Mouse (Mus musculus) layer of hippocampus, adult 8-10 months (tissue): ENCODE results near the gene Rasip1. TPM values are rescaled to one million over a fixed set of nuclear protein-coding genes. Genes with fewer than 3 reads are reported as not detected.

Source experiments
- DNase-seq, 2 experiments: peaks; one replicate each; pipeline ENCODE4 v3.0.0; 2022; ENCODE audit warnings: low spot score in 2 of 2
- total RNA-seq, 4 experiments: library from RNA; stranded (reverse); gene quantifications; 2 replicates each; pipeline ENCODE4 v1.2.4; 2022

Gene Rasip1
- total RNA-seq, 4 experiments from 2014 or later: 5.8 to 7.5 (median 6.6) TPM

DNA sequence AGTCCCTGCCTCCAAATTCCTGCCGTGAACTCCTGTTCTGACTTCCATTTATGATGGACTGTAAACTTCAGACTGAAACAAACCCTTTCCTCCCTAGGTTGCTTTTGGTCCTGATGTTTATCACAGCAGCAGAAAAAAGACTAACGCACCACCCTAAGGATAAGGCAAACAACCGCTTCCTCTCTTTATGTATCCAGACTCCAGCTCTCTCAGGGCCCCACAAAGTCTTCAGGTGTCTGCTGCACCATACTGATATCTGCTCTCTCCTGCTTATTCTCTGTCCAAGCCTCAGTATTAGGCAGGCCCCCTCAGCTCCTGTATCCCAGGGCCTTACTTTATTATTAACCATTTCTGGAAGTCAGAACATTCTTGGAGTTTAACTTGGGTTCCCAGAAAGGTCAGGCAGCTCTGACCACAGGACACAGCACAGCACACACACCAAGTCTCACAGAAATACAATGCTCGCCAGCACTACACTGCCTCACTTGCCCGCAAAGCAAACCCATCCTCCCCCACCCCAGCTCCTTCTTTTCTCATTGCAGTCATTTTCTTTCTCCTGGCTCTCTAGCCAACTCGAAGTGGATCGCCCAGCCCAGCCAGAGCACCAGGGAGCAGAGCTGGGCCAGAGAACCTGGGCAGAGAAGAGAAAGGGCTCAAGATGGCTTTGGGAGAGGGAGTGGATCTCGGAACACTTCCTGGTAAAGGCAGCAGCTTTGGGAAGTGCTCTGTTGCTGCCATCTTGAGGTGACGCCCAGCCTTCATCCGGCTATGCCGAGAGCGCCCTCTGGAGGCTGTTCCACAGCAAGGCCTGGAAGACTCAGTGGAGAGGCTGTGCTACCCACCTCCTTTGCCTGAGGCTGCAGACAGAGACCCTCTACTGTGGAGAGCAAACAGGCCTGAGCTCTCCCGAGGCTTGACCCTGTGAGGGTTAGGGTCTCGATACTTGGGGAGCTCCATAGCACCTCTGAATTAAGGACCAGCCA is 55.1 kb downstream of the Rasip1 start:
- peak; percentile 73 to 90 for DNase-seq

GRCm38 (mm10) chr7:45683396-45684050 is 56.2 kb downstream of the Rasip1 start, which contains the start of gene Ntn5:
Ntn5 (plus strand) TSS chr7:45684022.
- DNase-seq: no peak

- no peak for DNase-seq
These were observed 58.5 kb downstream of the Rasip1 start for GRCm38 (mm10) chr7:45685811-45686210.

DNA sequence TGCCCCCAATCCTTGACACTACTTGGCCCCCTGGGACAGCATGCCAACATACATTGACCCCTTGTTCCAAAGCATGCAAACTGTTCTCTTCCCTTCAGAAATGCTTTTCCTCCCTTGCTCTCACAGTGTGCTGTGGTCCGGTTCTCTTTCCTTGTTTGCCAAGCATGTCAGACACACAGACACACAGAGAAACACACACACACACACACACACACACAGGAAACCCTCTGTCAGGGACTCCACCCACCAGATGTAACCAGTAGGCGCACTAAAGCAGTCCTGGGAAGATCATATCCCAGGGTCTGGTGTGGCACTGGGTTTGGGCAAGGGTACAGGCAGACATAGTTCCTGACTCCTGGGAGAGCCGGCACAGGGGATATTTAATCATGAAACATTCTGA is 59.6 kb downstream of the Rasip1 start:
- DNase-seq: no peak

Other genes with a start within 250 kb of the Rasip1 start
- gene Snrnp70, start 231.7 kb upstream of the Rasip1 start, total RNA-seq: 100 to 1,000 TPM; 387 to 503 (median 439) TPM
- gene Kcna7, start 221.8 kb upstream of the Rasip1 start, total RNA-seq: under 1 TPM in 1 of 4 experiments, not detected in 3; 0.14 TPM
- gene Ntf5, start 213.8 kb upstream of the Rasip1 start, total RNA-seq: under 1 TPM in 3 of 4 experiments, not detected in 1; 0.31 to 0.39 (median 0.31) TPM
- under 1 TPM in 1 of 4 experiments, not detected in 3; 0.52 TPM for gene Lhb, start 206.7 kb upstream of the Rasip1 start, total RNA-seq
- gene Gys1, start 192.6 kb upstream of the Rasip1 start, total RNA-seq: 10 to 100 TPM; 16.0 to 23.3 (median 20.2) TPM
- 10 to 100 TPM; 31.7 to 38.7 (median 35.4) TPM for gene Ruvbl2, start 189.4 kb upstream of the Rasip1 start, total RNA-seq
- gene Ftl1, start 167.6 kb upstream of the Rasip1 start, total RNA-seq: 100 to 1,000 TPM; 176 to 331 (median 227) TPM
- 10 to 100 TPM; 70.0 to 78.6 (median 73.2) TPM for gene Bax, start 160.6 kb upstream of the Rasip1 start, total RNA-seq
- not detected for gene Tulp2, start 145.6 kb upstream of the Rasip1 start, total RNA-seq
- gene Gm45808, start 140.7 kb upstream of the Rasip1 start, total RNA-seq: 1 to 10 TPM in 1 of 4 experiments, not detected in 3; 2.0 TPM
- gene Dhdh, start 138.7 kb upstream of the Rasip1 start, total RNA-seq: 1 to 10 TPM; 5.6 to 6.3 (median 6.2) TPM
- gene Nucb1, start 117.1 kb upstream of the Rasip1 start, total RNA-seq: 100 to 1,000 TPM; 101 to 135 (median 117) TPM
- 10 to 100 TPM; 15.2 to 24.6 (median 19.0) TPM for gene Ppp1r15a, start 101.2 kb upstream of the Rasip1 start, total RNA-seq
- 1 to 10 TPM in 3 of 4 experiments, under 1 TPM in 1; 0.80 to 1.9 (median 1.5) TPM for gene Plekha4, start 101.2 kb upstream of the Rasip1 start, total RNA-seq
- not detected for gene Hsd17b14, start 72.6 kb upstream of the Rasip1 start, total RNA-seq
- 10 to 100 TPM; 23.2 to 33.0 (median 29.9) TPM for gene Bcat2, start 57.3 kb upstream of the Rasip1 start, total RNA-seq
- gene Fgf21, start 12.0 kb upstream of the Rasip1 start, total RNA-seq: not detected
- under 1 TPM in 3 of 4 experiments, not detected in 1; 0.20 to 0.28 (median 0.21) TPM for gene Fut1, start 10.2 kb upstream of the Rasip1 start, total RNA-seq
- under 1 TPM in 3 of 4 experiments, not detected in 1; 0.14 to 0.27 (median 0.22) TPM for gene Izumo1, start 5.7 kb upstream of the Rasip1 start, total RNA-seq
- gene Mamstr, start 12.5 kb downstream of the Rasip1 start, total RNA-seq: 1 to 10 TPM; 1.5 to 4.4 (median 2.4) TPM
- under 1 TPM in 3 of 4 experiments, not detected in 1; 0.20 to 0.27 (median 0.23) TPM for gene Fut2, start 38.9 kb downstream of the Rasip1 start, total RNA-seq
- 10 to 100 TPM in 3 of 4 experiments, 1 to 10 TPM in 1; 9.1 to 13.5 (median 11.6) TPM for gene Ntn5, start 56.5 kb downstream of the Rasip1 start, total RNA-seq
- 1 to 10 TPM; 1.6 to 4.6 (median 3.3) TPM for gene Sec1, start 66.9 kb downstream of the Rasip1 start, total RNA-seq
- gene Car11, start 72.4 kb downstream of the Rasip1 start, total RNA-seq: 100 to 1,000 TPM; 158 to 230 (median 187) TPM
- 100 to 1,000 TPM in 2 of 4 experiments, 10 to 100 TPM in 2; 76.7 to 136 (median 109) TPM for gene Dbp, start 77.6 kb downstream of the Rasip1 start, total RNA-seq
- gene Rpl18, start 88.0 kb downstream of the Rasip1 start, total RNA-seq: 100 to 1,000 TPM; 385 to 434 (median 409) TPM
- 10 to 100 TPM; 28.1 to 36.7 (median 32.7) TPM for gene Sphk2, start 90.5 kb downstream of the Rasip1 start, total RNA-seq
- gene Fam83e, start 93.7 kb downstream of the Rasip1 start, total RNA-seq: under 1 TPM in 3 of 4 experiments, not detected in 1; 0.18 to 0.41 (median 0.19) TPM
- gene Spaca4, start 98.3 kb downstream of the Rasip1 start, total RNA-seq: not detected
- 100 to 1,000 TPM; 251 to 313 (median 283) TPM for gene Lmtk3, start 156.2 kb downstream of the Rasip1 start, total RNA-seq
- 10 to 100 TPM in 3 of 4 experiments, 1 to 10 TPM in 1; 9.9 to 12.5 (median 11.3) TPM for gene Sult2b1, start 157.2 kb downstream of the Rasip1 start, total RNA-seq
- 100 to 1,000 TPM; 135 to 147 (median 139) TPM for gene Cyth2, start 187.1 kb downstream of the Rasip1 start, total RNA-seq
- gene Kcnj14, start 197.3 kb downstream of the Rasip1 start, total RNA-seq: 1 to 10 TPM; 1.6 to 2.1 (median 1.8) TPM
- gene Grwd1, start 203.5 kb downstream of the Rasip1 start, total RNA-seq: 10 to 100 TPM; 19.3 to 24.7 (median 22.3) TPM
- gene Kdelr1, start 245.3 kb downstream of the Rasip1 start, total RNA-seq: 10 to 100 TPM; 72.8 to 86.3 (median 79.1) TPM